Mouse (Mus musculus): ENCODE results near the gene Kazald1. TPM values are rescaled to one million over a fixed set of nuclear protein-coding genes. Genes with fewer than 3 reads are reported as not detected.

Kazald1 gene
- total and polyA plus RNA-seq, 3 experiments: 0.39 to 1.5 TPM; not detected in 1

GRCm38 (mm10) chr19:45067758-45068510 lies 7.1 kb upstream of the Kazald1 start:
- peak; percentile 78 for DNase-seq (ENCODE audit: low read depth, low spot score)
- Histone ChIP-seq H3K27me3 (ENCODE audit: control insufficient read depth in 1 of 2, insufficient read depth in 2 of 2, low read length in 2 of 2) (no peaks in the 10 kb centered on the region), H3K9ac (ENCODE audit: control insufficient read depth, low read depth, low read length, poor library complexity, severe bottlenecking) (peak overlapping the region; percentile 13; the same call in 1 of the 2 replicates), H3K36me3 (ENCODE audit: control insufficient read depth in 1 of 2, insufficient read depth in 2 of 2, low read length in 2 of 2) (peaks cover 0 to 17% of the 10 kb centered on the region in 2 experiments; a peak in 2 of 4 replicates), H3K79me2 (ENCODE audit: control insufficient read depth, insufficient read depth, low read length, poor library complexity) (no peaks in the 10 kb centered on the region), H3K4me1 (ENCODE audit: control insufficient read depth in 1 of 2, insufficient read depth in 2 of 2, low read length in 2 of 2) (peaks cover 8 to 17% of the 10 kb centered on the region in 2 experiments), H3K9me3 (replicated peaks; ENCODE audit: insufficient read depth, low read length) (no peaks in the 10 kb centered on the region), H3K27ac (ENCODE audit: control insufficient read depth, low read depth, low read length) (peak overlapping the region; percentile 57), H3K4me3 (ENCODE audit: control insufficient read depth in 1 of 2, insufficient read depth in 1 of 2, low read depth in 2 of 2, low read length in 2 of 2) (peak overlapping the region in 1 of 2 experiments; percentile 1; a peak in 1 of 4 replicates)
- TF ChIP-seq MAX (IDR thresholded peaks at IDR 0.05; ENCODE audit: low read length): 0 out of 2 replicates have a peak, but pooled peaks have one; percentile 41
- no peak for TF ChIP-seq MAZ (IDR thresholded peaks at IDR 0.05; ENCODE audit: low read depth, low read length)
- TF ChIP-seq NRF1 (IDR thresholded peaks at IDR 0.05; ENCODE audit: insufficient read depth, low read depth, low read length, poor library complexity, severe bottlenecking): no peak
- TF ChIP-seq HCFC1 (IDR thresholded peaks at IDR 0.05; ENCODE audit: low read depth, low read length): 0 out of 2 replicates have a peak, but pooled peaks have one; percentile 47
- peak; percentile 93 for TF ChIP-seq TCF12 (IDR thresholded peaks at IDR 0.05; ENCODE audit: low read depth, low read length)
- 0 out of 2 replicates have a peak, but pooled peaks have one; percentile 67 for TF ChIP-seq JUND (IDR thresholded peaks at IDR 0.05; ENCODE audit: low read depth, low read length)
- TF ChIP-seq RCOR1 (IDR thresholded peaks at IDR 0.05; ENCODE audit: low read depth, low read length): peak; percentile 71
- TF ChIP-seq POLR2A (IDR thresholded peaks at IDR 0.05; ENCODE audit: control insufficient read depth in 1 of 2, insufficient read depth in 1 of 2, low read depth in 1 of 2, low read length in 2 of 2, poor library complexity in 1 of 2): peak in 1 of 2 experiments; percentile 33; a peak in 1 of 4 replicates
- peak; percentile 70 for TF ChIP-seq TAL1 (IDR thresholded peaks at IDR 0.05; ENCODE audit: low read length)
- no peak for TF ChIP-seq RAD21 (IDR thresholded peaks at IDR 0.05; ENCODE audit: low read depth, low read length)
- TF ChIP-seq GATA1 (IDR thresholded peaks at IDR 0.05; ENCODE audit: low read depth, low read length): peak; percentile 98
- no peak for TF ChIP-seq MYB (IDR thresholded peaks at IDR 0.05; ENCODE audit: low read depth, low read length)
- TF ChIP-seq MXI1 (IDR thresholded peaks at IDR 0.05; ENCODE audit: low read depth, low read length): no peak
- no peak for TF ChIP-seq MYC (IDR thresholded peaks at IDR 0.05; ENCODE audit: low read depth, low read length)
- no peak for TF ChIP-seq POLR2AphosphoS5 (IDR thresholded peaks at IDR 0.05; ENCODE audit: borderline replicate concordance, low read depth, low read length)
- TF ChIP-seq POLR2AphosphoS2 (IDR thresholded peaks at IDR 0.05; ENCODE audit: low read length): no peak
- no peak for TF ChIP-seq ZC3H11A (IDR thresholded peaks at IDR 0.05; ENCODE audit: low read depth, low read length)
- TF ChIP-seq ZMIZ1 (IDR thresholded peaks at IDR 0.05; ENCODE audit: low read depth, low read length): no peak
- peak; percentile 73 for TF ChIP-seq MAFK (IDR thresholded peaks at IDR 0.05; ENCODE audit: borderline replicate concordance, low read depth, low read length)
- no peak for TF ChIP-seq ELF1 (IDR thresholded peaks at IDR 0.05; ENCODE audit: low read depth, low read length)
- TF ChIP-seq NELFE (IDR thresholded peaks at IDR 0.05; ENCODE audit: low read depth, low read length): no peak
- TF ChIP-seq ETS1 (IDR thresholded peaks at IDR 0.05; ENCODE audit: low read depth, low read length): peak; percentile 68
- no peak for TF ChIP-seq E2F4 (IDR thresholded peaks at IDR 0.05; ENCODE audit: borderline replicate concordance, low read depth, low read length)
- no peak for TF ChIP-seq BHLHE40 (IDR thresholded peaks at IDR 0.05; ENCODE audit: borderline replicate concordance, low read depth, low read length)
- no peak for TF ChIP-seq KAT2A (conservative IDR thresholded peaks at IDR 0.05; ENCODE audit: low read depth, low read length)
- peak; percentile 89 to 96 for TF ChIP-seq EP300 (IDR thresholded peaks at IDR 0.05; ENCODE audit: low read depth in 1 of 2, low read length in 2 of 2)
- TF ChIP-seq USF1 (IDR thresholded peaks at IDR 0.05; ENCODE audit: low read depth, low read length): no peak
- TF ChIP-seq USF2 (IDR thresholded peaks at IDR 0.05; ENCODE audit: borderline replicate concordance in 1 of 2, insufficient read depth in 1 of 2, low read depth in 1 of 2, low read length in 2 of 2): no peak
- no peak for TF ChIP-seq CTCF (IDR thresholded peaks at IDR 0.05 in 2 of 3, conservative IDR thresholded peaks at IDR 0.05 in 1 of 3; ENCODE audit: control insufficient read depth in 1 of 3, insufficient read depth in 1 of 3, low read depth in 2 of 3, low read length in 3 of 3, poor library complexity in 1 of 3, severe bottlenecking in 1 of 3)
- TF ChIP-seq CHD2 (IDR thresholded peaks at IDR 0.05; ENCODE audit: low read length): no peak; the same call in 1 of the 2 replicates
- no peak for TF ChIP-seq CHD1 (IDR thresholded peaks at IDR 0.05; ENCODE audit: low read depth, low read length)
- peak; percentile 99 for TF ChIP-seq TBP (IDR thresholded peaks at IDR 0.05; ENCODE audit: low read depth, low read length)
- no peak for TF ChIP-seq SMC3 (IDR thresholded peaks at IDR 0.05; ENCODE audit: low read depth, low read length)
- TF ChIP-seq UBTF (IDR thresholded peaks at IDR 0.05; ENCODE audit: borderline replicate concordance, insufficient read depth, low read depth, low read length): no peak
- no peak; the same call in none of the 2 replicates for TF ChIP-seq ZNF384 (IDR thresholded peaks at IDR 0.05; ENCODE audit: low read depth, low read length)
- TF ChIP-seq GABPA (IDR thresholded peaks at IDR 0.05; ENCODE audit: low read depth, low read length): no peak
